Mouse (Mus musculus): Measurements from ENCODE around the gene Rpgr. TPM values are rescaled to one million over a fixed set of nuclear protein-coding genes. Genes with fewer than 3 reads are reported as not detected.

Rpgr gene
- 5.6 and 6.0 TPM in 2 replicates for polyA plus RNA-seq (2021; fragmentation: Nextera tagmentation)
- long read RNA-seq, experiment 1, transcript Rpgr-203 (17 exons, 2,926 nt) = major isoform, 5 of 14 reads
- long read RNA-seq, experiment 1, partial matches to known transcripts = 3 of 14 reads
- long read RNA-seq, experiment 1, other reads (novel, unspliced or antisense) = 4 of 14 reads
- long read RNA-seq, experiment 2, transcript Rpgr-203 (17 exons, 2,926 nt) = major isoform, 30 of 71 reads
- long read RNA-seq, experiment 2, transcript Rpgr-205 (17 exons, 2,739 nt) = minor isoform, 8 of 71 reads
- long read RNA-seq, experiment 2, partial matches to known transcripts = 5 of 71 reads
- long read RNA-seq, experiment 2, other reads (novel, unspliced or antisense) = 28 of 71 reads

DNA sequence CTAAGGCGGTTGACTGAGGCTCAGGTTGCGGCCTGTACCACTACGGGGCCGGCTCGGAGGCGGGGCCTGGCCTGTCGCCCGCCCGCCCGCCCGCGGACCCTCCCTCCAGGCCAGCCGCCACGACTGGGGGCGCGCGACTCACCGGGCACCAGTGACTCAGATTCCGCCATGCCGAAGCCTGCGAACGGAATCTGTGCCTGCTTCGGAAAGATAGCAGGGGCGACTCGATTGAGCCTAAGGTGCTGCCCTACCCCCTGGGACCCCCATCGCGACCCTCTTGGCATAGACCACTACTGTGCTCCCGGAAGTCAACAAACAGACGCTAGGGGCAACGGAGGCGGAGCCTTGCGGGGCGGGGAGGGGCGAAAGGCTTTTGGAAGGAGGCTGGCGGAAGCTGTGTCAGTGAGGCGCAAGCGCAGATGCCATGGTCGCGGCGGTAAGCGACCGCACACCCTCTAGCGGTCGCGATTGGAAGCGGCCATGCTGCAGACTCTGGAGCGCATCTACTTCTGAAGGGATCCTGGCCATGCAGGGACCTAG, at the start of gene Rpgr:
TSS of gene Rpgr (minus strand) at position 511 of the 540 bp plus-strand sequence.

GRCm38 (mm10) chrX:10251852-10252504, 35.3 kb upstream of the Rpgr start, which contains the start of gene Otc:
Otc (plus strand) TSS chrX:10252305.

DNA sequence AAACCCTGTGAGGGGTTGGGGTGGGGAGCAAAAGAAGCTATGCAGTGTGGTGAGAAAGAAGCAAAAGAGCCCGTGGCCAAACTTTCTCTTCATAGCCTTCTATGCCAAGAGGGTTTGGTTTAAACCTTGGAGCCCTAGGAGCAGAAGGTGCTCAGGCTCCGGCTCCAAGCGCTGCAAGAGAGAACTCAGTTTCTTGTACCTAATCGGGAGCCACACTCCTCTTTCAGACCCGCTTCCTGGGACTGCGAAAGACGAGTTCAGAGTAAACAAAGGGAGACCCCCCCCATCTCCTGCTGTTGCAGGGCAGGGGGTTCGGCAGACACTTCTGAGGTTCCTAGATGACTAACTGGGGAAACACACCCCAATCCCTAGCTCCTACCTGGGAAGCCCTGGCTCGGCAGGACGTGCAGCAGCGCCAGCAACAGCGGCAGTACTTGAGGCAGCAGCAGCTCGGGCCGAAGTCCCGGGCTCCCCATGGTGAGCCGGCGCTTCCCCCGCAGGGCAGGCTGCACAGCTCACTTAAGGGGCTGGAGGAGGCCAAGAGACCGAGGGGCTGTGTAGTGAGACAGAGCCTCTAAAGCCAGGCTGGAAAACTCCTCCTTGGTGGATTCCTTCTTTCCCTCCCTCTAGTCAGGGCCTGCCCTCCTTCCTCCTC, 99.5 kb downstream of the Rpgr start, which contains the start of gene Srpx:
TSS of gene Srpx (minus strand) at position 645 of the 655 bp plus-strand sequence.

Other genes with a start within 250 kb of the Rpgr start
- 0.20 and 0.33 TPM in 2 replicates for gene Srpx, start 99.2 kb downstream of the Rpgr start, polyA plus RNA-seq (2021; fragmentation: Nextera tagmentation)
- gene Otc, start 35.4 kb upstream of the Rpgr start, polyA plus RNA-seq (2021; fragmentation: Nextera tagmentation) = 0.14 TPM in 1 of 2 replicates, not detected in the other